Mouse (Mus musculus) hindbrain, embryonic 11.5 days (tissue): ENCODE data around the gene 4921517D22Rik. TPM values are rescaled to one million over a fixed set of nuclear protein-coding genes. Genes with fewer than 3 reads are reported as not detected.
"Not testable (repeated sequence)": the region's sequence is repeated elsewhere in the genome, so short reads cannot be mapped to it uniquely, and the experiment has no call there.

Experiments
- ATAC-seq: fragments of 200-750 bp; cut with Nextera tagmentation; 2 replicates; pipeline ENCODE4 v1.8.0; 2017; ENCODE audit warnings: mild to moderate bottlenecking, moderate TSS enrichment, moderate library complexity; ENCODE audit not compliant: low FRiP score
- DNase-seq: peaks from one replicate; pipeline ENCODE4 v3.0.0-alpha.2; 2015; ENCODE audit warnings: low spot score
- H3K27ac ChIP-seq: fragments of 300-500 bp; sonication (generic); 2 replicates; pipeline ENCODE4 v1.5.1; 2014; ENCODE audit warnings: mild to moderate bottlenecking, low read depth, low read length
- H3K27me3 ChIP-seq: fragments of 300-500 bp; sonication (generic); 2 replicates; pipeline ENCODE4 v1.6.1; 2014; ENCODE audit warnings: mild to moderate bottlenecking, low read length, moderate library complexity, mixed read lengths; ENCODE audit not compliant: control insufficient read depth, insufficient read depth
- H3K36me3 ChIP-seq: fragments of 300-500 bp; sonication (generic); 2 replicates; pipeline ENCODE4 v1.6.1; 2014; ENCODE audit warnings: mild to moderate bottlenecking, low read length, moderate library complexity, mixed read lengths; ENCODE audit not compliant: control insufficient read depth, insufficient read depth
- H3K4me1 ChIP-seq: fragments of 300-500 bp; sonication (generic); replicated peaks from 2 replicates; pipeline ENCODE4 v1.6.1; 2014; ENCODE audit warnings: low read length, mixed read lengths; ENCODE audit not compliant: control insufficient read depth, insufficient read depth
- H3K4me2 ChIP-seq: fragments of 300-500 bp; sonication (generic); replicated peaks from 2 replicates; pipeline ENCODE4 v1.6.1; 2014; ENCODE audit warnings: mild to moderate bottlenecking, low read depth, low read length
- H3K4me3 ChIP-seq: fragments of 300-500 bp; sonication (generic); 2 replicates; pipeline ENCODE4 v1.5.1; 2014; ENCODE audit warnings: low read depth, low read length
- H3K9ac ChIP-seq: fragments of 300-500 bp; sonication (generic); 2 replicates; pipeline ENCODE4 v1.6.1; 2014; ENCODE audit warnings: low read depth, low read length
- H3K9me3 ChIP-seq: fragments of 300-500 bp; sonication (generic); 2 replicates; pipeline ENCODE4 v1.6.1; 2016; ENCODE audit warnings: low read length; ENCODE audit not compliant: control insufficient read depth
- WGBS: fragments of 180-500 bp; shearing (Covaris S2); extraction: QIAGEN DNeasy Blood & Tissue Kit; methylation state at CpG from one replicate; pipeline ENCODE4 v1.1.7; 2014; 5-methylcytosine and 5-hydroxymethylcytosine counted together
- polyA plus RNA-seq: library from polyadenylated mRNA; unstranded; fragments of >200 nt; fragmentation: Nextera tagmentation; extraction: Ambion mirVana; gene quantifications from 2 replicates; pipeline ENCODE4 v1.2.1, GENCODE M21; 2014

The 4921517D22Rik gene
- polyA plus RNA-seq = not detected in 2 replicates

- no peak for DNase-seq
- no peak within 1 kb of the TSS for H3K4me3 ChIP-seq
These were observed at the start of gene 4921517D22Rik for GRCm38 (mm10) chr13:59694008-59694407. 4921517D22Rik (minus strand) TSS chr13:59694108.

GRCm38 (mm10) chr13:59741697-59742096, 47.8 kb upstream of the 4921517D22Rik start:
- Histone ChIP-seq H3K36me3 (no peaks in the 10 kb centered on the region), H3K4me3 (no peak overlapping the region), H3K9me3 (no peaks in the 10 kb centered on the region), H3K4me1 (no peaks in the 10 kb centered on the region), H3K4me2 (no peak overlapping the region), H3K9ac (no peak overlapping the region), H3K27me3 (no peaks in the 10 kb centered on the region), H3K27ac (no peak overlapping the region)
- no peak for ATAC-seq
- WGBS = 83% methylated on average over 10 of the region's 10 CpGs
- no peak for DNase-seq

More at GRCm38 (mm10) chr13:59694008-59694407, at the start of gene 4921517D22Rik:
- Histone ChIP-seq H3K4me1 (peaks cover 2% of the 10 kb centered on the region; the same call in 1 of the 2 replicates), H3K27ac (no peak within 1 kb of the TSS), H3K36me3 (no peaks in the 10 kb centered on the region), H3K4me2 (no peak within 1 kb of the TSS), H3K9ac (no peak within 1 kb of the TSS), H3K27me3 (no peaks in the 10 kb centered on the region; the same call in 1 of the 2 replicates), H3K9me3 (no peaks in the 10 kb centered on the region)
- no peak for ATAC-seq
- 86% methylated on average over 3 of the region's 3 CpGs for WGBS

DNA sequence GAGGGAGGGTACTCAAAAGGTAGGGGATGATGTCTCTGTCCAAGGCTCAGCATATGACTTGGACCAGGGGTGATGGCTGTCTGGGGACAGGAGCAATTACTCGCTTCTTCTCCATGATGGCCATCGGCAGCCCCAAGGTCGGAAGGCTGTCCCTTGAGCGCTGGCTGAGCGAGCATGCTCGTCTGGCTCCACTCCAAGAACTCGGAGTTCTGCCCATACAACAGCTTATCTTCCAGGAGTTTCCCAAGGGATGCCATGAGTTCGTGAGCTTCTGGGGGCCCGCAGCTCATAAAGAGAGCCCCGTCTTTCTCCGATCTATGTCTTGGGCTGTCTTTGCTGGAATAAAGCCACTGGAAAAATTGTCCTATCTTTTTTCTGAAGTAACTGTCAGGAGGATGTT, 47.2 kb upstream of the 4921517D22Rik start:
- WGBS = 94% methylated on average over 11 of the region's 11 CpGs
- no peaks in the 10 kb centered on the region for H3K9me3 ChIP-seq

GRCm38 (mm10) chr13:59739397-59739796, 45.5 kb upstream of the 4921517D22Rik start:
- H3K4me1 ChIP-seq = no peaks in the 10 kb centered on the region
- H3K27ac ChIP-seq = no peak overlapping the region
- no peaks in the 10 kb centered on the region for H3K27me3 ChIP-seq
- DNase-seq = no peak
- H3K4me3 ChIP-seq = no peak overlapping the region
- no peaks in the 10 kb centered on the region for H3K9me3 ChIP-seq
- no peak overlapping the region for H3K9ac ChIP-seq
- H3K36me3 ChIP-seq = no peaks in the 10 kb centered on the region
- no peak overlapping the region for H3K4me2 ChIP-seq
- WGBS = 92% methylated on average over 4 of the region's 4 CpGs
- no peak for ATAC-seq

More for the DNA sequence above, 47.2 kb upstream of the 4921517D22Rik start:
- Histone ChIP-seq H3K9ac (no peak overlapping the region), H3K4me1 (no peaks in the 10 kb centered on the region), H3K4me2 (no peak overlapping the region), H3K36me3 (no peaks in the 10 kb centered on the region), H3K27ac (no peak overlapping the region), H3K27me3 (no peaks in the 10 kb centered on the region), H3K4me3 (no peak overlapping the region)
- DNase-seq = no peak
- ATAC-seq = no peak

GRCm38 (mm10) chr13:59738455-59738854, 44.5 kb upstream of the 4921517D22Rik start:
- Histone ChIP-seq H3K27ac (no peak overlapping the region), H3K4me2 (no peak overlapping the region), H3K9ac (no peak overlapping the region), H3K27me3 (no peaks in the 10 kb centered on the region), H3K4me3 (no peak overlapping the region), H3K36me3 (no peaks in the 10 kb centered on the region), H3K4me1 (no peaks in the 10 kb centered on the region), H3K9me3 (no peaks in the 10 kb centered on the region)
- no peak for ATAC-seq
- DNase-seq = no peak
- 88% methylated on average over 2 of the region's 2 CpGs for WGBS

GRCm38 (mm10) chr13:59735190-59735589, 41.3 kb upstream of the 4921517D22Rik start:
- 37% methylated on average over 3 of the region's 3 CpGs for WGBS
- H3K9me3 ChIP-seq = no peaks in the 10 kb centered on the region
- H3K36me3 ChIP-seq = no peaks in the 10 kb centered on the region
- H3K27ac ChIP-seq = no peak overlapping the region
- no peak overlapping the region for H3K4me2 ChIP-seq
- DNase-seq = peak; percentile 30
- no peaks in the 10 kb centered on the region for H3K27me3 ChIP-seq
- H3K4me3 ChIP-seq = no peak overlapping the region
- H3K4me1 ChIP-seq = no peaks in the 10 kb centered on the region
- ATAC-seq = no peak
- no peak overlapping the region for H3K9ac ChIP-seq

- H3K27ac ChIP-seq, H3K9me3 ChIP-seq, ATAC-seq, H3K4me2 ChIP-seq, DNase-seq, H3K36me3 ChIP-seq, H3K4me1 ChIP-seq, H3K9ac ChIP-seq, H3K27me3 ChIP-seq, H3K4me3 ChIP-seq: not testable (repeated sequence)
- 31% methylated on average over 5 of the region's 6 CpGs for WGBS
These were observed 40.4 kb upstream of the 4921517D22Rik start for GRCm38 (mm10) chr13:59734347-59734746.

DNA sequence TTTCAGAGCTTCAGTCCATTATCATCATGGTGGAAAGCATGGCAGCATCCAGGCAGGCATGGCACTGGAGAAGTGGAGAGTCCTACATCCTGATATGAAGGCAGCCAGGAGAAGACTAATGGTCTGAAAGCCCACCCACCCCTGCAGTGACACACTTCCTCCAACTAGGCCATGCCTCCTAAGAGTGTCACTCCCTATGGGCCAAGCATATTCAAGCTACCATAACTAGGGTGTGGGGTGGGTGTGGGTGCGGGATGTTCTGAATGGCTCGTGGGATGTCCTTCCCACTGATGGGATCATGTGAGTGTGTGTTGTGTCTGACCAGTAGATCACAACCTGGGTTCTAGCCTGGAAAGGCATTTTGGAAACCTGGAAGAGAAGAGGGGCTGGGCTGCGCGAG, 40.0 kb upstream of the 4921517D22Rik start:
- H3K4me3 ChIP-seq = no peak overlapping the region
- DNase-seq (no peak), ATAC-seq (no peak)
- H3K36me3 ChIP-seq = no peaks in the 10 kb centered on the region
- H3K27ac ChIP-seq = no peak overlapping the region
- no peaks in the 10 kb centered on the region for H3K27me3 ChIP-seq
- no peaks in the 10 kb centered on the region for H3K4me1 ChIP-seq
- H3K9ac ChIP-seq = no peak overlapping the region
- H3K4me2 ChIP-seq = no peak overlapping the region
- H3K9me3 ChIP-seq = no peaks in the 10 kb centered on the region
- WGBS = 72% methylated on average over 2 of the region's 4 CpGs

GRCm38 (mm10) chr13:59731652-59732051, 37.7 kb upstream of the 4921517D22Rik start, which contains the start of gene Spata31d1d:
Spata31d1d (minus strand) TSS chr13:59731752.
- no peaks in the 10 kb centered on the region for H3K9me3 ChIP-seq
- ATAC-seq (no peak), DNase-seq (no peak)
- no peak within 1 kb of the TSS for H3K27ac ChIP-seq
- no peak within 1 kb of the TSS for H3K4me2 ChIP-seq
- H3K36me3 ChIP-seq = no peaks in the 10 kb centered on the region
- H3K4me3 ChIP-seq = no peak within 1 kb of the TSS
- H3K27me3 ChIP-seq = no peaks in the 10 kb centered on the region
- WGBS = 45% methylated on average over 6 of the region's 7 CpGs
- no peaks in the 10 kb centered on the region for H3K4me1 ChIP-seq
- H3K9ac ChIP-seq = no peak within 1 kb of the TSS
